In genomic region chr12:87282743-87283142, GRCm38 (mm10) we compare ENCODE assay signal across 27 mouse cellular contexts. TPM values are rescaled to one million over a fixed set of nuclear protein-coding genes. Genes with fewer than 3 reads are reported as not detected.
DNase-seq lines count a peak whose midpoint lies in the region; ATAC-seq and TF ChIP-seq lines count a peak whose summit lies in the region.
"Had no signal": no experiment of that assay in that cellular context is flagged by ENCODE, and none has a peak within 500 bp of the region (broad histone marks: within the 10 kb centered on the region; RNA-seq: fewer than 3 reads in every experiment).

No protein-coding gene starts in this region.

- H3K27ac ChIP-seq in lung, postnatal 0 days (ENCODE audit: low read length) = 0 out of 2 replicates have a peak overlapping the region, but pooled peaks have one; percentile 9
- no peak overlapping the region for H3K27ac ChIP-seq in ES-E14 (ENCODE audit: insufficient read depth, low read depth, low read length, poor library complexity, severe bottlenecking)
- H3K27ac ChIP-seq: embryonic facial prominence, embryonic 13.5 days; embryonic facial prominence, embryonic 15.5 days; forebrain, embryonic 10.5 days; forebrain, embryonic 13.5 days; forebrain, embryonic 15.5 days had no signal

- no peaks in the 10 kb centered on the region for H3K4me1 ChIP-seq in lung, postnatal 0 days (ENCODE audit: insufficient read depth, low read depth, low read length)
- H3K4me1 ChIP-seq in megakaryocyte, embryonic 14.5 days = peaks cover 75% of the 10 kb centered on the region
- H3K4me1 ChIP-seq in ES-E14 (ENCODE audit: control insufficient read depth in 2 of 2, insufficient read depth in 2 of 2, low read length in 2 of 2, poor library complexity in 1 of 2) = peaks cover 3 to 28% of the 10 kb centered on the region in 2 experiments; a peak in 3 of 4 replicates
- H3K4me1 ChIP-seq: forebrain, embryonic 15.5 days had no signal

- in situ Hi-C loops in ES-E14 (cut with MboI; ENCODE audit: low sequenced_read_pairs in 2 of 2, unreplicated experiment in 2 of 2) = no loop called here

- TF ChIP-seq EP300 in lung, postnatal 0 days (IDR thresholded peaks at IDR 0.05) = 0 out of 2 replicates have a peak, but pooled peaks have one; percentile 8

- 70% methylated on average over 4 of the region's 4 CpGs for WGBS in lung, postnatal 0 days

- no peak overlapping the region for H3K4me3 ChIP-seq in lung, postnatal 0 days (ENCODE audit: low read depth, low read length)
- H3K4me3 ChIP-seq in megakaryocyte, embryonic 14.5 days (replicated peaks) = peak overlapping the region; percentile 28
- peak overlapping the region in 1 of 2 experiments; percentile 33; a peak in 3 of 4 replicates for H3K4me3 ChIP-seq in ES-E14 (ENCODE audit: insufficient read depth in 1 of 2, low read depth in 1 of 2, low read length in 2 of 2, poor library complexity in 1 of 2, severe bottlenecking in 1 of 2)
- H3K4me3 ChIP-seq: embryonic facial prominence, embryonic 13.5 days; embryonic facial prominence, embryonic 15.5 days; erythroblast, embryonic 14.5 days; forebrain, embryonic 10.5 days; forebrain, embryonic 13.5 days; forebrain, embryonic 15.5 days had no signal

- H3K4me2 ChIP-seq in lung, postnatal 0 days (replicated peaks; ENCODE audit: low read depth, low read length) = no peak overlapping the region
- H3K4me2 ChIP-seq: embryonic facial prominence, embryonic 13.5 days; embryonic facial prominence, embryonic 15.5 days; forebrain, embryonic 13.5 days; forebrain, embryonic 15.5 days had no signal

- H3K9me3 ChIP-seq in lung, postnatal 0 days (ENCODE audit: low read length) = no peaks in the 10 kb centered on the region
- H3K9me3 ChIP-seq in megakaryocyte, embryonic 14.5 days = peaks cover 3% of the 10 kb centered on the region
- no peaks in the 10 kb centered on the region for H3K9me3 ChIP-seq in ES-E14 (ENCODE audit: control insufficient read depth, insufficient read depth, low read depth, low read length)
- H3K9me3 ChIP-seq: embryonic facial prominence, embryonic 13.5 days; embryonic facial prominence, embryonic 15.5 days; forebrain, embryonic 10.5 days; forebrain, embryonic 13.5 days; forebrain, embryonic 15.5 days had no signal

- no peak for TF ChIP-seq CTCF in lung, postnatal 0 days (IDR thresholded peaks at IDR 0.05)

- peak; percentile 69 for ATAC-seq in lung, postnatal 0 days
- ATAC-seq in megakaryocyte, adult 5-6 weeks (ENCODE audit: poor library complexity, severe bottlenecking) = no peak
- ATAC-seq: CD4-positive, CD25-positive, alpha-beta regulatory T cell, adult 4 months; forebrain, embryonic 13.5 days; forebrain, embryonic 15.5 days; forebrain, postnatal 0 days had no signal

- H3K36me3 ChIP-seq in lung, postnatal 0 days (ENCODE audit: insufficient read depth, low read length) = no peaks in the 10 kb centered on the region
- H3K36me3 ChIP-seq in megakaryocyte, embryonic 14.5 days (replicated peaks; ENCODE audit: low read length) = peaks cover 9% of the 10 kb centered on the region
- H3K36me3 ChIP-seq in ES-E14 (ENCODE audit: control insufficient read depth, insufficient read depth, low read length, poor library complexity, severe bottlenecking) = no peaks in the 10 kb centered on the region
- H3K36me3 ChIP-seq: embryonic facial prominence, embryonic 13.5 days; embryonic facial prominence, embryonic 15.5 days; forebrain, embryonic 10.5 days; forebrain, embryonic 15.5 days had no signal

- peak; percentile 51 for DNase-seq in lung, postnatal 0 days (ENCODE audit: low spot score)
- no peak for DNase-seq in lung, postnatal 4 days
- no peak for DNase-seq in ES-E14 (ENCODE audit: low read depth, low spot score)
- no peak for DNase-seq in layer of hippocampus, postnatal 10 days (ENCODE audit: low spot score in 2 of 2)
- DNase-seq: adrenal gland, adult 2 months; adrenal gland, postnatal 25 days; B cell, adult 2 months; cerebellum, adult 11 months; cerebellum, adult 18-20 months; cerebellum, adult 8-10 months; cerebellum, adult 9-11 months; cerebellum, postnatal 14 days; cerebellum, postnatal 36 days; embryo, embryonic 11 days; forebrain, postnatal 0 days had no signal

- H3K27me3 ChIP-seq in lung, postnatal 0 days (replicated peaks; ENCODE audit: insufficient read depth, low read length) = no peaks in the 10 kb centered on the region
- H3K27me3 ChIP-seq in megakaryocyte, embryonic 14.5 days (replicated peaks) = peaks cover 20% of the 10 kb centered on the region
- H3K27me3 ChIP-seq: CH12.LX; embryonic facial prominence, embryonic 13.5 days; embryonic facial prominence, embryonic 15.5 days; forebrain, embryonic 13.5 days; forebrain, embryonic 15.5 days had no signal

- H3K9ac ChIP-seq in lung, postnatal 0 days (replicated peaks; ENCODE audit: low read depth) = no peak overlapping the region
- H3K9ac ChIP-seq in ES-E14 (ENCODE audit: insufficient read depth, low read depth, low read length, poor library complexity, severe bottlenecking) = 0 out of 2 replicates have a peak overlapping the region, but pooled peaks have one; percentile 14
- H3K9ac ChIP-seq: embryonic facial prominence, embryonic 13.5 days; embryonic facial prominence, embryonic 15.5 days; forebrain, embryonic 13.5 days; forebrain, embryonic 15.5 days; forebrain, postnatal 0 days had no signal

TF ChIP-seq in ES-E14, 5 proteins besides CTCF, POLR2A, EP300 and RAD21:
- TF ChIP-seq MAFK (IDR thresholded peaks at IDR 0.05; ENCODE audit: insufficient read depth, low read depth, low read length) (no peak), CHD2 (IDR thresholded peaks at IDR 0.05; ENCODE audit: low read depth, low read length) (no peak), ZNF384 (IDR thresholded peaks at IDR 0.05; ENCODE audit: low read depth, low read length) (no peak), HCFC1 (IDR thresholded peaks at IDR 0.05; ENCODE audit: borderline replicate concordance, insufficient read depth, low read length) (no peak), ZC3H11A (IDR thresholded peaks at IDR 0.05; ENCODE audit: borderline replicate concordance, low read depth, low read length) (no peak)

RNA-seq across cellular contexts. Expression of gene Ahsa1, which starts 16.5 kb away (rescaled TPM):
- polyA plus RNA-seq in lung, postnatal 0 days (2015; fragmentation: Nextera tagmentation; extraction: Ambion mirVana) = 101 and 116 TPM in 2 replicates
- polyA plus RNA-seq in megakaryocyte, embryonic 14.5 days (2012; ENCODE audit: insufficient read depth, low replicate concordance) = 21.3 and 90.4 TPM in 2 replicates
- 45.5 and 61.6 TPM in 2 replicates for total RNA-seq in megakaryocyte, adult 5-6 weeks (2015)
- 166 and 169 TPM in 2 replicates for total RNA-seq in megakaryocyte, adult 5-6 weeks (2017)
- total RNA-seq in ES-E14 (2012; rRNA removed) = 224 and 305 TPM in 2 replicates
- 100 to 1,000 TPM; 151 to 153 TPM for total RNA-seq in layer of hippocampus, postnatal 10 days (2021)

RNA-seq across cellular contexts. Expression of gene Vipas39, which starts 16.7 kb away (rescaled TPM):
- polyA plus RNA-seq in lung, postnatal 0 days (2015; fragmentation: Nextera tagmentation; extraction: Ambion mirVana) = 24.1 and 25.7 TPM in 2 replicates
- 2.2 and 3.4 TPM in 2 replicates for polyA plus RNA-seq in megakaryocyte, embryonic 14.5 days (2012; ENCODE audit: insufficient read depth, low replicate concordance)
- 29.3 and 38.2 TPM in 2 replicates for total RNA-seq in megakaryocyte, adult 5-6 weeks (2015)
- 26.4 and 30.9 TPM in 2 replicates for total RNA-seq in megakaryocyte, adult 5-6 weeks (2017)
- total RNA-seq in ES-E14 (2012; rRNA removed) = 29.8 and 36.3 TPM in 2 replicates
- total RNA-seq in layer of hippocampus, postnatal 10 days (2021) = 10 to 100 TPM; 54.9 to 61.5 TPM

RNA-seq across cellular contexts. Expression of gene Ism2, which starts 16.8 kb away (rescaled TPM):
- 0.75 and 2.2 TPM in 2 replicates for polyA plus RNA-seq in lung, postnatal 0 days (2015; fragmentation: Nextera tagmentation; extraction: Ambion mirVana)
- polyA plus RNA-seq in megakaryocyte, embryonic 14.5 days (2012; ENCODE audit: insufficient read depth, low replicate concordance) = 0.04 TPM in 1 of 2 replicates, not detected in the other
- not detected in 2 replicates for total RNA-seq in megakaryocyte, adult 5-6 weeks (2015)
- not detected in 2 replicates for total RNA-seq in megakaryocyte, adult 5-6 weeks (2017)
- 3.0 and 3.2 TPM in 2 replicates for total RNA-seq in ES-E14 (2012; rRNA removed)
- under 1 TPM; 0.55 to 0.62 TPM for total RNA-seq in layer of hippocampus, postnatal 10 days (2021)
- total RNA-seq: adrenal gland, adult 2 months; adrenal gland, postnatal 25 days; common myeloid progenitor, adult 5-6 weeks; MEL had no signal
- polyA plus RNA-seq: CD4-positive, CD25-positive, alpha-beta regulatory T cell, adult 4 months; erythroblast, embryonic 14.5 days had no signal

RNA-seq across cellular contexts. Expression of gene Noxred1, which starts 44.2 kb away (rescaled TPM):
- polyA plus RNA-seq in lung, postnatal 0 days (2015; fragmentation: Nextera tagmentation; extraction: Ambion mirVana) = 0.18 and 0.29 TPM in 2 replicates
- not detected in 2 replicates for polyA plus RNA-seq in megakaryocyte, embryonic 14.5 days (2012; ENCODE audit: insufficient read depth, low replicate concordance)
- 0.87 and 1.9 TPM in 2 replicates for total RNA-seq in megakaryocyte, adult 5-6 weeks (2015)
- total RNA-seq in megakaryocyte, adult 5-6 weeks (2017) = 0.45 and 0.81 TPM in 2 replicates
- 2.2 and 3.0 TPM in 2 replicates for total RNA-seq in ES-E14 (2012; rRNA removed)
- 1 to 10 TPM; 1.1 to 1.5 TPM for total RNA-seq in layer of hippocampus, postnatal 10 days (2021)
- total RNA-seq: common myeloid progenitor, adult 5-6 weeks had no signal
- polyA plus RNA-seq: adrenal gland, adult 2 months had no signal
